Mouse (Mus musculus): Measurements from ENCODE around the gene Phyh.
"Not testable (repeated sequence)": the region's sequence is repeated elsewhere in the genome, so short reads cannot be mapped to it uniquely, and the experiment has no call there.

Phyh gene

GRCm38 (mm10) chr2:4917326-4918021 lies 1.3 kb upstream of the Phyh start:
- peak; percentile 82 for DNase-seq (ENCODE audit: low spot score)

DNA sequence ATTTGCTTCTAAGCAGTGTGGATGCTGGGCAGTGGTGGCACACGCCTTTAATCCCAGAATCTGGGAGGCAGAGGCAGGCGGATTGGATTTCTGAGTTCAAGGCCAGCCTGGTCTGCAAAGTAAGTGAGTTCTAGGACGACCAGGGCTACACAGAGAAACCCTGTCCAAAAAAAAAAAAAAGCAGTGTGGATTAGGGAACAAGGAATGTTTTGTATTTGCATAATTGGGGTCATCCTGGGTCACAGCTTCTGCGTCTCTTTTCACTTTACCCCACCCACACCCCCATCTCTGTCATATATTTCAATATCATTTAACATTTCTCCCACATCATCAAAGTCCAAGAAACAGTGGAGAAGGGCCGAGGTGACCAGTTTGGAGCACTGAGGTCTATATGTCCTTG lies 2.2 kb downstream of the Phyh start:
- DNase-seq (ENCODE audit: low spot score): no peak

GRCm38 (mm10) chr2:4922476-4923164 lies 3.8 kb downstream of the Phyh start:
- no peak for DNase-seq (ENCODE audit: low spot score)

DNA sequence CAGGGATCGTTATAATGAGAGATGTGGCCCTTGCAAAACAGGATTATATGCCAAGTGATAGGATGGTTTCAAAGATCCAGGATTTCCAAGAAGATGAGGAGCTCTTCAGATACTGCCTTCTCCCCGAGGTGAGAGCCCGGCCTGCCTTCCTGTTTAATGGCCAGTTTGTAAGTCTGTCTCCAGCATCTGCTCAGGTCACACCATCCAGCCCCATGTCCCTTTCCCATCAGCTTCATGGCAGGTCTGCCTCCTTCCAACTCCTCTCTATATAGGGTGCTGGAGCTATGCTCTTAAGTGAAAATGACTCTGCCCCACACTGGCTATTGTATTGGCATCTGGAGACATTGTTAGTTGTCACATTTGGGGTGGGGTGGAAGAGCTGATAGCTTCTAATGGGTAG lies 8.6 kb downstream of the Phyh start:
- no peak for DNase-seq (ENCODE audit: low spot score)

DNA sequence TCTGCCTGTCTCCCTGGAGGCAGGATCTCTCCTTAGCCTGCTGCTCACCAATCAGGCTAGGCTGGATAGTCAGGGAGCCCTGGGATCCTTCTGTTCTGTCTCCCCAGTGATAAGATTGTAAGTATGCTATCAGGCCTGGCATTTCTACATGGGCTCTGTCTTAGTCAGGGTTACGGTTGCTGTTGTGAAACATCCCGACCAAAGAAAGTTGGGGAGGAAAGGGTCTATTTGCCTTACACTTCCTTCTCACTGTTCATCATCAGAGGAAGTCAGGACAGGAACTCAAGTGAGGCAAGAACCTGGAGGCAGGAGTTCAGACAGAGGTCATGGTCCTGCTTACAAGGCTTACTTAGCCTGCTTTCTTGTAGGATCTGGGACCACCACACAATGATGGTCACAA lies 10.4 kb downstream of the Phyh start:
- no peak for DNase-seq (ENCODE audit: low spot score)

GRCm38 (mm10) chr2:4934516-4934915 lies 15.7 kb downstream of the Phyh start:
- DNase-seq (ENCODE audit: low spot score): no peak

- no peak for DNase-seq (ENCODE audit: low spot score)
These were observed 19.1 kb downstream of the Phyh start for GRCm38 (mm10) chr2:4937931-4938330.

- no peak for DNase-seq (ENCODE audit: low spot score)
These were observed 22.0 kb downstream of the Phyh start for GRCm38 (mm10) chr2:4940861-4941260.

DNA sequence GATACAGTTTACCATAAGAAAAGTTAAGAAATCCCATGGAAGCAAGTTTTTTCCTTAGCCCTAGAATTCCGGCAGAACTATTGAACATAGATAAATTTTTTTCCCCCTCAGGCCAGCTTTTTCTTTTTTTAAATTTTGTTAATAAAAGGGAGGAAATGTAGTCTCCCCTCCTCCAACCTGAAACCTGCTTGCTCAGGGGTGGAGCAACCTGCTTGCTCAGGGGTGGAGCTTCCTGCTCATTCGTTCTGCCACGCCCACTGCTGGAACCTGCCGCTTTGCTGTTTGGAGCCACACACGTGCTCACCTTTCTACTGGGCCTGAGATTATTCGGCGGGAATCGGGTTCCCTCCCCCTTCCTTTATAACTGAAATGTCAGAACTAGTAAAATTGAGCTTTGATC lies 30.9 kb downstream of the Phyh start:
- DNase-seq (ENCODE audit: low spot score): not testable (repeated sequence)

- DNase-seq (ENCODE audit: low spot score): no peak
These were observed 32.2 kb downstream of the Phyh start for GRCm38 (mm10) chr2:4950986-4951385.

- DNase-seq (ENCODE audit: low spot score): no peak
These were observed 35.5 kb downstream of the Phyh start for GRCm38 (mm10) chr2:4954216-4954760.

DNA sequence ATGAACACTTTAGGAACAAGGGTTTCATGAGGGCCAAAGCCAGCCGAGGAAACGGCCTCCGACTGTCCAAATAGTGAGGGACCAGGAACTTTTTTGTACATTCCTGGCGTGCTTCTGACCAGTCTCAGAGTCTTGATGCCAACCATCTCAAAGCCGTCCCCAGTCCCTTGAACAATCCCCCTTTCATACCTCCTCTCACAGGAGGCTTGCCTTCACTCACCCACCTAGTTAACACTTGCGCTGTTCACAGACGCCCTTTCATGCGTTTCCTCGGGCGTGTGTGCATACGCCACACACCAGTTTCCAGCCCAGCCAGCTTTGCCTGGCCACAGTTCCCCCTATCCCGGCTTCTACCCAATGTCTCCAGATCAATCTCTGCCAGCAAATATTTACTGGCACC lies 39.2 kb downstream of the Phyh start:
- DNase-seq (ENCODE audit: low spot score): no peak

- DNase-seq (ENCODE audit: low spot score): no peak
These were observed 49.0 kb downstream of the Phyh start for GRCm38 (mm10) chr2:4967806-4968205.

DNA sequence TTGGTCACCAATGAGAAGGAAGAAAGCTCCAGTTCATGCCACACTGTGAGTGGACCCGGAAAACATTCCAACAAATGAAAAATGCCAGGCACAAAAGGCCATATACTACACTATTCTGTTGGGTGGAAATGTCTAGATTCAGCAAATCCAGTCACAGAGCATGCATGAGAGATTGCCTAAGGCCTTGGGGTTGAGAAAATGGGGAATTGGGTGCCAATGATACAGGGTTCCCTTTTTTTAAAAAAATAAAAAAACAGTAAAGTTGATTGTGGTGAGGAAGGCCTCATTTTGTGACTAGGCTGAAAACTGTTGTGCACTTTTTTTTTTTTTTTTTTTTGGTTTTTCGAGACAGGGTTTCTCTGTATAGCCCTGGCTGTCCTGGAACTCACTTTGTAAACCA lies 50.3 kb downstream of the Phyh start:
- no peak for DNase-seq (ENCODE audit: low spot score)

GRCm38 (mm10) chr2:4975807-4976206 lies 57.0 kb downstream of the Phyh start, which contains the start of gene Ucma:
Gene Ucma, plus strand, starts transcription at chr2:4976122.
- no peak for DNase-seq (ENCODE audit: low spot score)

DNA sequence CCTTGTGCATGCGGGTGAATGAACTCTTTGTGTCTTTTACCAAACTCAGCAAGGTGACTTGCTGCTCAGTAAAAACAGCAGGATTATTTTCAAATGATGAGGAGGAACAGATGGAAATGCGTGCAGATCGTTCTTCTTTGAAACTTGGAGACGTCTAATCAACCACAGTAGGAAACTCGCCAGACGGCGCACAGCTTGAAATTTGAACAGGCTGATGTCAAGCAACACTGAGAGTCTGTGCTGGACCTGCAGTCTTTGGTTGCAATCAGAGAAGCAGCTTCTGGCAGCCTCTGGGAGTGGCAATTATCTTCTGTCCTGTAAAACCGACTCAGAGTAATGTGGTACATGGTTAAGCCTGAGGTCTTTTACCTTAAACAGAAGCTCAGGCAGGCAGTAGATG lies 59.3 kb downstream of the Phyh start:
- DNase-seq (ENCODE audit: low spot score): peak; percentile 40

- DNase-seq (ENCODE audit: low spot score): no peak
These were observed 65.2 kb downstream of the Phyh start for GRCm38 (mm10) chr2:4983987-4984386.

DNA sequence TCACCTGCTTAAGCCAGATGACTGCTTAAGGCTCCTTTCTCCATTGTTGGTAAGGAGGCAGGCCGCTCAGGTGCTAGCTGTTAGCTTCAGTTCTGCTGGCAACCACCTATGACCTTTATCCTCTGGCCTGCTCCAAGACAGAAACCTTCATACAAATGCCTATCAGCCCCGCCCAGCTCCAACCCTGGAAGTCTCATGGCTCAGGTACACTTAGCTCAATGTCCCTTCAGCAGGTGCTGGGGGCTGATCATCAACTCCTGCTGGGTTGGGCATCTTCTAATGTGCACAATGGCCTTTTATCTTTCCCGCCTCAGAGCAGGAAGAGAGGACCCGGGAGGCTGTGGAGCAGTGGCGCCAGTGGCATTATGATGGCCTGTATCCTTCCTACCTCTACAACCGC lies 66.2 kb downstream of the Phyh start:
- no peak for DNase-seq (ENCODE audit: low spot score)

GRCm38 (mm10) chr2:4986798-4987197 lies 68.0 kb downstream of the Phyh start:
- no peak for DNase-seq (ENCODE audit: low spot score)

DNA sequence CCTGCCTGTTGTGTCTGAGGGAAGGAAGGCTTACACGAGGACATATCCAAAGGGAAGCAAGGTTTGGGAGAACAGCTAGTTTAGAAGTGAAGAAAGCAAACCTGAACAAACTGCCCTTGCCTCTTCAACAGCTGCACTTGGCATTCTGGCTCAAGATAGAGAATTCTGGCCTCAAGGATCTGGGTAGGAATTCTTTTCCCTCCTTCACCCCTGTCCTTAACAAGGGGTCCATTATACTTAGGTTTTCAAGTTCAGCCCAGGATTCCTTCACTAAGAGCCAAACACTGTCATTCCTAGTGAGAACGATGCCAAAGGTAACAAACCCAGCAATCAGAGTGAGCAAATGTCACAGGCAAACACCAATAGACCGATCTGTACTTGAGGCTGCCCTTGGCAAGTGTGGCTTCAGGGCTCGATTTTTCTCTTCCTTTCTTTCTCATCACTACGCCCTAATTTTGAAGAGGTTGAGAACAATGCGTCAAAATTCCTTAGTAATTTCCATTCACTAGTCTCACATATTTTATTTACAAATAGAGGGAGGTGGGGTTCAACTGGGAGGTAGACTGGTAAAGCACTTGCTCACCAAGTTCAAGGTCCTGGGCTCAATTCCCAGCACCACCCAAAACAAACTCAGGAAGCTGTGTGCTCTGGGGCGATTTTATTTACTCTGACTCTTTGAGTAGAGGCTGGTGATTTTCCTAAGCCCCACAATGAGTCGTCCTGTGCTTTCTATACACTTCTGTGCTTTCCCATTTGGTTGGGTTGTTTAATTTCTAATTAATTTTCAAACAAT lies 68.8 kb downstream of the Phyh start:
- no peak for DNase-seq (ENCODE audit: low spot score)

Data from embryo, embryonic 10.5 days (tissue).